Mouse (Mus musculus) liver, adult 2 months (tissue): ENCODE results near the gene Zbtb7b. TPM values are rescaled to one million over a fixed set of nuclear protein-coding genes. Genes with fewer than 3 reads are reported as not detected.
A peak's percentile ranks its signal among the peaks of the same experiment; 100 is the strongest.

Source experiments
- DNase-seq: peaks from one replicate; pipeline ENCODE4 v3.0.0-alpha.2; 2011; ENCODE audit warnings: low read depth, low spot score; ENCODE audit errors: extremely low read depth
- H3K27ac ChIP-seq: fragments of 200-500 bp; replicated peaks from 2 replicates; pipeline ENCODE4 v1.5.1; 2012; ENCODE audit warnings: low read depth, mild to moderate bottlenecking, control low read depth, inconsistent platforms, low read length; ENCODE audit not compliant: insufficient read depth
- H3K27me3 ChIP-seq: fragments of 200-500 bp; 2 replicates; pipeline ENCODE4 v1.6.1; 2012; ENCODE audit warnings: mild to moderate bottlenecking, moderate library complexity, low read length, inconsistent platforms; ENCODE audit not compliant: control insufficient read depth, insufficient read depth
- H3K36me3 ChIP-seq: fragments of 200-500 bp; 2 replicates; pipeline ENCODE4 v1.6.1; 2012; ENCODE audit warnings: low read length, inconsistent platforms; ENCODE audit not compliant: control insufficient read depth, insufficient read depth
- H3K4me1 ChIP-seq: fragments of 200-500 bp; 2 replicates; pipeline ENCODE4 v1.6.1; 2011; ENCODE audit warnings: low read length; ENCODE audit not compliant: control insufficient read depth, insufficient read depth
- H3K4me3 ChIP-seq: fragments of 200-500 bp; 2 replicates; pipeline ENCODE4 v1.5.1; 2011; ENCODE audit warnings: low read depth, mild to moderate bottlenecking, control low read depth, low read length, moderate library complexity; ENCODE audit not compliant: insufficient read depth
- H3K79me2 ChIP-seq: fragments of 200-500 bp; 2 replicates; pipeline ENCODE4 v1.6.1; 2012; ENCODE audit warnings: inconsistent platforms, mild to moderate bottlenecking, low read length, moderate library complexity; ENCODE audit not compliant: control insufficient read depth, insufficient read depth
- H3K9ac ChIP-seq: fragments of 200-500 bp; 2 replicates; pipeline ENCODE4 v1.6.1; 2012; ENCODE audit warnings: low read depth, mild to moderate bottlenecking, control low read depth, inconsistent platforms, low read length
- CTCF ChIP-seq: fragments of 200-500 bp; IDR thresholded peaks from 2 replicates; pipeline ENCODE4 v1.5.1; 2011; ENCODE audit warnings: low read depth, low read length, control low read depth
- POLR2A ChIP-seq: fragments of 200-500 bp; IDR thresholded peaks from 2 replicates; pipeline ENCODE4 v1.6.1; 2011; ENCODE audit warnings: low read length, control low read depth; ENCODE audit not compliant: insufficient read depth; ENCODE audit errors: extremely low read depth
- WGBS: fragments of 180-500 bp; shearing (Covaris S2); methylation state at CpG from one replicate; pipeline ENCODE4 v1.1.7; 2018; 5-methylcytosine and 5-hydroxymethylcytosine counted together
- polyA plus RNA-seq: library from polyadenylated mRNA; depleted of rRNA; stranded (reverse); fragments of >200 nt; gene quantifications from 2 replicates; pipeline ENCODE4 v1.2.3, GENCODE M21; 2012
- total RNA-seq: library from RNA; depleted of rRNA; stranded (reverse); fragments of >200 nt; gene quantifications from 2 replicates; pipeline ENCODE4 v1.2.3, GENCODE M21; 2014

The Zbtb7b gene
- total and polyA plus RNA-seq, 2 experiments: 28.9 to 85.0 TPM

GRCm38 (mm10) chr3:89395419-89395805 lies 836 bp upstream of the Zbtb7b start:
- DNase-seq: peak; percentile 61
- Histone ChIP-seq H3K27me3 (no peaks in the 10 kb centered on the region), H3K4me3 (peak overlapping the region; percentile 85), H3K9ac (peak overlapping the region; percentile 92), H3K79me2 (peaks cover 23% of the 10 kb centered on the region), H3K36me3 (peaks cover 2% of the 10 kb centered on the region; the same call in 1 of the 2 replicates), H3K27ac (peak overlapping the region; percentile 98), H3K4me1 (peaks cover 13% of the 10 kb centered on the region)
- 1% methylated on average over 10 of the region's 10 CpGs for WGBS
- TF ChIP-seq POLR2A: no peak

- H3K27me3 ChIP-seq: no peaks in the 10 kb centered on the region
- peaks cover under 1% of the 10 kb centered on the region; the same call in 1 of the 2 replicates for H3K36me3 ChIP-seq
- H3K27ac ChIP-seq: peak overlapping the region; percentile 98
- H3K4me3 ChIP-seq: peak overlapping the region; percentile 85
- H3K4me1 ChIP-seq: peaks cover 18% of the 10 kb centered on the region
- peak; percentile 85 for DNase-seq
- H3K9ac ChIP-seq: peak overlapping the region; percentile 92
- 2% methylated on average over 12 of the region's 12 CpGs for WGBS
- peaks cover 28% of the 10 kb centered on the region for H3K79me2 ChIP-seq
- TF ChIP-seq CTCF (no peak), POLR2A (peak; percentile 61; the same call in 1 of the 2 replicates)
Measured at GRCm38 (mm10) chr3:89394894-89395256, 299 bp upstream of the Zbtb7b start.

- Histone ChIP-seq H3K79me2 (peaks cover 36% of the 10 kb centered on the region), H3K36me3 (no peaks in the 10 kb centered on the region), H3K9ac (peak overlapping the region; percentile 92), H3K4me1 (peaks cover 26% of the 10 kb centered on the region), H3K27ac (peak overlapping the region; percentile 98), H3K27me3 (no peaks in the 10 kb centered on the region), H3K4me3 (peak overlapping the region; percentile 85)
- DNase-seq: peak; percentile 90
- under 1% methylated on average over 15 of the region's 15 CpGs for WGBS
- TF ChIP-seq CTCF (no peak), POLR2A (peak; percentile 86)
Measured at GRCm38 (mm10) chr3:89393605-89394004, 971 bp downstream of the Zbtb7b start.

GRCm38 (mm10) chr3:89392871-89393311 lies 1.7 kb downstream of the Zbtb7b start:
- no peak for DNase-seq
- Histone ChIP-seq H3K9ac (peak overlapping the region; percentile 82), H3K36me3 (no peaks in the 10 kb centered on the region), H3K4me3 (peak overlapping the region; percentile 71), H3K27ac (peak overlapping the region; percentile 87), H3K27me3 (no peaks in the 10 kb centered on the region), H3K79me2 (peaks cover 43% of the 10 kb centered on the region), H3K4me1 (peaks cover 32% of the 10 kb centered on the region)
- WGBS: 1% methylated on average over 20 of the region's 24 CpGs
- TF ChIP-seq CTCF (no peak), POLR2A (0 out of 2 replicates have a peak, but pooled peaks have one; percentile 26)

- no peaks in the 10 kb centered on the region for H3K27me3 ChIP-seq
- peaks cover 53% of the 10 kb centered on the region for H3K79me2 ChIP-seq
- 1% methylated on average over 56 of the region's 56 CpGs for WGBS
- no peaks in the 10 kb centered on the region for H3K36me3 ChIP-seq
- peak; percentile 85 for DNase-seq
- H3K4me1 ChIP-seq: peaks cover 33% of the 10 kb centered on the region
- peak overlapping the region; percentile 71 for H3K4me3 ChIP-seq
- peak overlapping the region; percentile 97 for H3K27ac ChIP-seq
- H3K9ac ChIP-seq: peak overlapping the region; percentile 82
- 0 out of 2 replicates have a peak, but pooled peaks have one; percentile 18 for TF ChIP-seq POLR2A
- no peak for TF ChIP-seq CTCF
Measured at GRCm38 (mm10) chr3:89391663-89392511, 2.7 kb downstream of the Zbtb7b start.
